Mouse (Mus musculus): ENCODE results near the gene Adam23. TPM values are rescaled to one million over a fixed set of nuclear protein-coding genes. Genes with fewer than 3 reads are reported as not detected.

Gene Adam23
- polyA plus RNA-seq, 1 experiment from 2014 or later: 9.3 TPM

- DNase-seq (ENCODE audit: low spot score) (no peak), ATAC-seq (ENCODE audit: low read depth) (no peak)
- no peak overlapping the region for H3K4me3 ChIP-seq (ENCODE audit: low read depth, low read length)
- no peaks in the 10 kb centered on the region for H3K9me3 ChIP-seq (ENCODE audit: control insufficient read depth, low read length)
- no peaks in the 10 kb centered on the region for H3K36me3 ChIP-seq (ENCODE audit: control insufficient read depth, insufficient read depth, low read length)
- WGBS: 36% methylated on average over 3 of the region's 3 CpGs
- no peak overlapping the region for H3K9ac ChIP-seq (ENCODE audit: low read depth, low read length)
- no peak overlapping the region for H3K4me2 ChIP-seq (ENCODE audit: low read depth, low read length)
- H3K27ac ChIP-seq (replicated peaks; ENCODE audit: low read depth, low read length): no peak overlapping the region
- no peaks in the 10 kb centered on the region for H3K4me1 ChIP-seq (ENCODE audit: control insufficient read depth, insufficient read depth, low read length)
- H3K27me3 ChIP-seq (replicated peaks; ENCODE audit: control insufficient read depth, insufficient read depth, low read length): no peaks in the 10 kb centered on the region
Observed at GRCm38 (mm10) chr1:63437529-63437928, 8.2 kb upstream of the Adam23 start.

DNA sequence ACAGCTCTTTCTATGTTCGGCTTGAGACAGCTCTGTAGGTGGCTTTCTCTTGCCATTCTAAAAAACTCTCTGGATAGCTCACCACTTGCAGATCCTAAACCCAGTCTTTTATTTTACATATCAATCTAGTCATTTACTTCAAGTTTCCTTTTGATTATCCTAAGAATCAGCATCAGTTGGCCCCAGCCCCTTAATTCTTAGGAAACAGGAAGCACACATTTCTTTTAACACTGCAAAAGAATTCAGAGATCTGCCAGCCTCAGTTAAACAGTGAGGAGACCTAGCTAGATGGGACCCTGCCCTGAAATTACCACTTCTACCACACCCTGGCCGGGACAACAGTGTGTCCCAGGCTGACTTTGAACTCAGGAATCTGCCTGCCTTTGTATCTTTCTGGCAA lies 3.5 kb upstream of the Adam23 start:
- Histone ChIP-seq H3K27me3 (replicated peaks; ENCODE audit: control insufficient read depth, insufficient read depth, low read length) (peaks cover 11% of the 10 kb centered on the region; the same call in 1 of the 2 replicates), H3K9me3 (ENCODE audit: control insufficient read depth, low read length) (no peaks in the 10 kb centered on the region), H3K4me3 (ENCODE audit: low read depth, low read length) (no peak overlapping the region), H3K4me1 (ENCODE audit: control insufficient read depth, insufficient read depth, low read length) (no peaks in the 10 kb centered on the region), H3K4me2 (ENCODE audit: low read depth, low read length) (no peak overlapping the region), H3K9ac (ENCODE audit: low read depth, low read length) (no peak overlapping the region), H3K27ac (replicated peaks; ENCODE audit: low read depth, low read length) (no peak overlapping the region), H3K36me3 (ENCODE audit: control insufficient read depth, insufficient read depth, low read length) (no peaks in the 10 kb centered on the region)
- DNase-seq (ENCODE audit: low spot score) (no peak), ATAC-seq (ENCODE audit: low read depth) (no peak)
- WGBS: 62% methylated on average over 2 of the region's 2 CpGs

GRCm38 (mm10) chr1:63442616-63443015 lies 3.1 kb upstream of the Adam23 start:
- Histone ChIP-seq H3K27me3 (replicated peaks; ENCODE audit: control insufficient read depth, insufficient read depth, low read length) (peaks cover 11% of the 10 kb centered on the region; the same call in 1 of the 2 replicates), H3K9ac (ENCODE audit: low read depth, low read length) (no peak overlapping the region), H3K27ac (replicated peaks; ENCODE audit: low read depth, low read length) (no peak overlapping the region), H3K4me3 (ENCODE audit: low read depth, low read length) (no peak overlapping the region), H3K9me3 (ENCODE audit: control insufficient read depth, low read length) (no peaks in the 10 kb centered on the region), H3K4me2 (ENCODE audit: low read depth, low read length) (no peak overlapping the region), H3K4me1 (ENCODE audit: control insufficient read depth, insufficient read depth, low read length) (no peaks in the 10 kb centered on the region), H3K36me3 (ENCODE audit: control insufficient read depth, insufficient read depth, low read length) (no peaks in the 10 kb centered on the region)
- 56% methylated on average over 4 of the region's 4 CpGs for WGBS
- DNase-seq (ENCODE audit: low spot score) (no peak), ATAC-seq (ENCODE audit: low read depth) (no peak)

DNA sequence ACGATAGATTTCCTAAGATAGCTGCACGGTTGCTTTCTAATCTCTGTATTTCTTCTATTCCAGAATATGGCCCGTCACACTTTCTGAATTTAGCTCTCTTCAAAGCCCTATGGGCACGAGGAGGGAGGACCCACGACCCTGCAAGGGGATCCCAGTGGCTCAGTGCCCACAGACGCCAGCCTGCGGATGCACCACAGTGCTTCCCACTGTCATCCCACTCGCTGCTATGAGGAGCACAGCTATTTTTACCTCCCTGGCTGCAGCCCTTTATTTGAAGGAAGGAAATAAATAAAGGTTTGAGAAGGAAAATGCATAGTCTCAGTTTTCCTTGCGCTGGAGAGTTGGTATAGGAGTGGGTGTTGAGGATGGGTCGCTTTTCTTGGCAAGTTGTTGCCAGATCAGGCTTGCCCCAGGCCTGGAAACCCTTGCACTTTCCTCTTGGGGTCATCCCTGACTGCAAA lies 512 bp upstream of the Adam23 start:
- ATAC-seq (ENCODE audit: low read depth) (0 out of 2 replicates have a peak, but pooled peaks have one; percentile 2), DNase-seq (ENCODE audit: low spot score) (no peak)
- WGBS: 57% methylated on average over 10 of the region's 10 CpGs
- no peak overlapping the region for H3K27ac ChIP-seq (replicated peaks; ENCODE audit: low read depth, low read length)
- H3K4me2 ChIP-seq (ENCODE audit: low read depth, low read length): peak overlapping the region; percentile 98
- no peaks in the 10 kb centered on the region for H3K4me1 ChIP-seq (ENCODE audit: control insufficient read depth, insufficient read depth, low read length)
- peaks cover 11% of the 10 kb centered on the region; the same call in 1 of the 2 replicates for H3K27me3 ChIP-seq (replicated peaks; ENCODE audit: control insufficient read depth, insufficient read depth, low read length)
- peak overlapping the region; percentile 72; the same call in 1 of the 2 replicates for H3K9ac ChIP-seq (ENCODE audit: low read depth, low read length)
- no peaks in the 10 kb centered on the region for H3K9me3 ChIP-seq (ENCODE audit: control insufficient read depth, low read length)
- H3K36me3 ChIP-seq (ENCODE audit: control insufficient read depth, insufficient read depth, low read length): no peaks in the 10 kb centered on the region
- peak overlapping the region; percentile 73 for H3K4me3 ChIP-seq (ENCODE audit: low read depth, low read length)

- Histone ChIP-seq H3K9me3 (ENCODE audit: control insufficient read depth, low read length) (no peaks in the 10 kb centered on the region), H3K27ac (replicated peaks; ENCODE audit: low read depth, low read length) (no peak overlapping the region), H3K9ac (ENCODE audit: low read depth, low read length) (peak overlapping the region; percentile 72), H3K36me3 (ENCODE audit: control insufficient read depth, insufficient read depth, low read length) (no peaks in the 10 kb centered on the region), H3K4me1 (ENCODE audit: control insufficient read depth, insufficient read depth, low read length) (no peaks in the 10 kb centered on the region), H3K4me3 (ENCODE audit: low read depth, low read length) (peak overlapping the region; percentile 73), H3K27me3 (replicated peaks; ENCODE audit: control insufficient read depth, insufficient read depth, low read length) (peaks cover 11% of the 10 kb centered on the region; the same call in 1 of the 2 replicates), H3K4me2 (ENCODE audit: low read depth, low read length) (peak overlapping the region; percentile 98)
- ATAC-seq (ENCODE audit: low read depth): peak; percentile 67
- WGBS: 2% methylated on average over 6 of the region's 68 CpGs
- DNase-seq (ENCODE audit: low spot score): no peak
Observed at GRCm38 (mm10) chr1:63446047-63446704, 485 bp downstream of the Adam23 start.

- H3K4me2 ChIP-seq (ENCODE audit: low read depth, low read length): peak overlapping the region; percentile 98
- H3K9me3 ChIP-seq (ENCODE audit: control insufficient read depth, low read length): no peaks in the 10 kb centered on the region
- no peaks in the 10 kb centered on the region for H3K36me3 ChIP-seq (ENCODE audit: control insufficient read depth, insufficient read depth, low read length)
- no peak overlapping the region for H3K27ac ChIP-seq (replicated peaks; ENCODE audit: low read depth, low read length)
- DNase-seq (ENCODE audit: low spot score) (no peak), ATAC-seq (ENCODE audit: low read depth) (no peak)
- WGBS: 55% methylated on average over 2 of the region's 2 CpGs
- H3K4me3 ChIP-seq (ENCODE audit: low read depth, low read length): peak overlapping the region; percentile 73
- H3K9ac ChIP-seq (ENCODE audit: low read depth, low read length): no peak overlapping the region
- H3K27me3 ChIP-seq (replicated peaks; ENCODE audit: control insufficient read depth, insufficient read depth, low read length): peaks cover 11% of the 10 kb centered on the region; the same call in 1 of the 2 replicates
- no peaks in the 10 kb centered on the region for H3K4me1 ChIP-seq (ENCODE audit: control insufficient read depth, insufficient read depth, low read length)
Observed at GRCm38 (mm10) chr1:63446721-63447120, 1.0 kb downstream of the Adam23 start.

DNA sequence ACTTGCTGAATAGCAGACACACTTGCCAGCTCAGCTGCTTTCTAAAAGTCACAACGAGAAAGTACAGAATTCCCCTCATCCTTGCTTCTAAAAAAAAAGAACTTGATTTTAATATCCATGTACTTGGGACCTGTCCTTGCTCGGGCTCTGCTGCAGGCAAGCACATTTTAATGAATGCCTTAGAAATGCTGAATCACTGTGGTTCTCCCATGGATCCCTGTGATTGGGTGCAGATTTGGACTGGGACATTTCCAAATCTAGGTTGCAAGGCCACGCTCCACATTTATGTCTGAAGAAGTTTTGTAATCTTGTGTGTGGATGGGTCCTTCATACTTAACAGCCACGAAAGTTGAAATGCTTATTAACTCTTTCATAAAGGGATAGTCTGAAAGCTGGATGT lies 4.4 kb downstream of the Adam23 start:
- Histone ChIP-seq H3K27ac (replicated peaks; ENCODE audit: low read depth, low read length) (no peak overlapping the region), H3K36me3 (ENCODE audit: control insufficient read depth, insufficient read depth, low read length) (no peaks in the 10 kb centered on the region), H3K4me2 (ENCODE audit: low read depth, low read length) (no peak overlapping the region), H3K9ac (ENCODE audit: low read depth, low read length) (no peak overlapping the region), H3K4me1 (ENCODE audit: control insufficient read depth, insufficient read depth, low read length) (no peaks in the 10 kb centered on the region), H3K27me3 (replicated peaks; ENCODE audit: control insufficient read depth, insufficient read depth, low read length) (peaks cover 6% of the 10 kb centered on the region; the same call in 1 of the 2 replicates), H3K9me3 (ENCODE audit: control insufficient read depth, low read length) (no peaks in the 10 kb centered on the region), H3K4me3 (ENCODE audit: low read depth, low read length) (no peak overlapping the region)
- ATAC-seq (ENCODE audit: low read depth) (no peak), DNase-seq (ENCODE audit: low spot score) (no peak)
- WGBS: 67% methylated on average over 4 of the region's 4 CpGs

GRCm38 (mm10) chr1:63453332-63453887 lies 7.7 kb downstream of the Adam23 start:
- DNase-seq (ENCODE audit: low spot score): no peak
- H3K27me3 ChIP-seq (replicated peaks; ENCODE audit: control insufficient read depth, insufficient read depth, low read length): no peaks in the 10 kb centered on the region

More at GRCm38 (mm10) chr1:63453332-63453887, 7.7 kb downstream of the Adam23 start:
- no peak overlapping the region for H3K9ac ChIP-seq (ENCODE audit: low read depth, low read length)
- no peaks in the 10 kb centered on the region for H3K4me1 ChIP-seq (ENCODE audit: control insufficient read depth, insufficient read depth, low read length)
- no peaks in the 10 kb centered on the region for H3K9me3 ChIP-seq (ENCODE audit: control insufficient read depth, low read length)
- WGBS: 76% methylated on average over 5 of the region's 5 CpGs
- no peak overlapping the region for H3K27ac ChIP-seq (replicated peaks; ENCODE audit: low read depth, low read length)
- no peak for ATAC-seq (ENCODE audit: low read depth)
- H3K36me3 ChIP-seq (ENCODE audit: control insufficient read depth, insufficient read depth, low read length): no peaks in the 10 kb centered on the region
- H3K4me2 ChIP-seq (ENCODE audit: low read depth, low read length): no peak overlapping the region
- H3K4me3 ChIP-seq (ENCODE audit: low read depth, low read length): no peak overlapping the region

Measured in embryonic facial prominence, embryonic 14.5 days (tissue).